Mouse (Mus musculus) layer of hippocampus, adult 2 months (tissue): ENCODE measurements around the gene Cltc. TPM values are rescaled to one million over a fixed set of nuclear protein-coding genes. Genes with fewer than 3 reads are reported as not detected.
A peak's percentile ranks its signal among the peaks of the same experiment; 100 is the strongest.

Experiments
- DNase-seq, 2 experiments: peaks; one replicate each; pipeline ENCODE4 v3.0.0; 2022; ENCODE audit warnings: low spot score in 2 of 2
- H3K27ac ChIP-seq: fragments of 200-600 bp; 2 replicates; pipeline ENCODE4 v1.8.1; 2022
- H3K4me3 ChIP-seq: fragments of 200-600 bp; 2 replicates; pipeline ENCODE4 v1.8.1; 2022; ENCODE audit warnings: mild to moderate bottlenecking
- CTCF ChIP-seq: fragments of 200-600 bp; conservative IDR thresholded peaks from 2 replicates; pipeline ENCODE4 v1.8.1; 2022; ENCODE audit warnings: antibody characterized with exemption, mild to moderate bottlenecking, moderate library complexity
- total RNA-seq, 2 experiments: library from RNA; stranded (reverse); gene quantifications; 2 replicates each; pipeline ENCODE4 v1.2.3; 2021

Gene Cltc
- total RNA-seq, 2 experiments from 2014 or later: 447 to 456 TPM

GRCm38 (mm10) chr11:86664406-86664805, 93.0 kb downstream of the Cltc start:
- no peak for DNase-seq
- no peak for TF ChIP-seq CTCF
- Histone ChIP-seq H3K4me3 (no peak overlapping the region), H3K27ac (no peak overlapping the region)

GRCm38 (mm10) chr11:86663977-86664376, 93.4 kb downstream of the Cltc start:
- DNase-seq: no peak
- H3K27ac ChIP-seq: no peak overlapping the region
- TF ChIP-seq CTCF: no peak
- H3K4me3 ChIP-seq: no peak overlapping the region

- TF ChIP-seq CTCF: no peak
- no peak overlapping the region for H3K27ac ChIP-seq
- no peak for DNase-seq
- no peak overlapping the region for H3K4me3 ChIP-seq
Measured at GRCm38 (mm10) chr11:86662986-86663895, 94.1 kb downstream of the Cltc start.

- TF ChIP-seq CTCF: no peak
- no peak for DNase-seq
- Histone ChIP-seq H3K27ac (no peak overlapping the region), H3K4me3 (no peak overlapping the region)
Measured at GRCm38 (mm10) chr11:86657863-86658262, 99.5 kb downstream of the Cltc start.

- Histone ChIP-seq H3K27ac (no peak overlapping the region), H3K4me3 (no peak overlapping the region)
- DNase-seq: no peak
- TF ChIP-seq CTCF: no peak
Measured at GRCm38 (mm10) chr11:86656849-86657567, 100.4 kb downstream of the Cltc start.

- no peak overlapping the region for H3K4me3 ChIP-seq
- peak; percentile 82 for TF ChIP-seq CTCF
- no peak for DNase-seq
Measured at GRCm38 (mm10) chr11:86655671-86656070, 101.7 kb downstream of the Cltc start.

GRCm38 (mm10) chr11:86654096-86654495, 103.3 kb downstream of the Cltc start:
- H3K27ac ChIP-seq: no peak overlapping the region
- no peak for TF ChIP-seq CTCF
- no peak overlapping the region for H3K4me3 ChIP-seq
- DNase-seq: no peak

More at GRCm38 (mm10) chr11:86655671-86656070, 101.7 kb downstream of the Cltc start:
- H3K27ac ChIP-seq: no peak overlapping the region; the same call in 1 of the 2 replicates

- H3K27ac ChIP-seq: no peak overlapping the region
- TF ChIP-seq CTCF: peak; percentile 97
- peak; percentile 42 to 69 for DNase-seq
- no peak overlapping the region for H3K4me3 ChIP-seq
Measured at GRCm38 (mm10) chr11:86653446-86653845, 103.9 kb downstream of the Cltc start.

- Histone ChIP-seq H3K4me3 (no peak overlapping the region), H3K27ac (no peak overlapping the region)
- DNase-seq: no peak
- TF ChIP-seq CTCF: no peak
Measured at GRCm38 (mm10) chr11:86652578-86652979, 104.8 kb downstream of the Cltc start.

GRCm38 (mm10) chr11:86650676-86651075, 106.7 kb downstream of the Cltc start:
- TF ChIP-seq CTCF: no peak
- H3K27ac ChIP-seq: no peak overlapping the region
- no peak for DNase-seq
- no peak overlapping the region for H3K4me3 ChIP-seq

- no peak overlapping the region for H3K27ac ChIP-seq
- H3K4me3 ChIP-seq: no peak overlapping the region
- no peak for TF ChIP-seq CTCF
- no peak for DNase-seq
Measured at GRCm38 (mm10) chr11:86649542-86649941, 107.8 kb downstream of the Cltc start.

- no peak for DNase-seq
- Histone ChIP-seq H3K4me3 (no peak overlapping the region), H3K27ac (no peak overlapping the region)
- no peak for TF ChIP-seq CTCF
Measured at GRCm38 (mm10) chr11:86647706-86648447, 109.5 kb downstream of the Cltc start.
